Mouse (Mus musculus): ENCODE data around the gene Pi16. TPM values are rescaled to one million over a fixed set of nuclear protein-coding genes. Genes with fewer than 3 reads are reported as not detected.

Pi16 gene
- polyA plus RNA-seq, 1 experiment from 2014 or later = 1.8 TPM

GRCm38 (mm10) chr17:29370984-29371723 lies 53.7 kb downstream of the Pi16 start:
- Histone ChIP-seq H3K9me3 (no peaks in the 10 kb centered on the region), H3K27ac (replicated peaks) (no peak overlapping the region), H3K36me3 (no peaks in the 10 kb centered on the region), H3K4me3 (no peak overlapping the region), H3K4me2 (no peak overlapping the region), H3K27me3 (no peaks in the 10 kb centered on the region), H3K9ac (0 out of 2 replicates have a peak overlapping the region, but pooled peaks have one; percentile 0), H3K4me1 (replicated peaks) (no peaks in the 10 kb centered on the region; the same call in 1 of the 2 replicates)
- WGBS = 7% methylated on average over 5 of the region's 5 CpGs
- ATAC-seq (ENCODE audit: low read depth) = peak; percentile 76

DNA sequence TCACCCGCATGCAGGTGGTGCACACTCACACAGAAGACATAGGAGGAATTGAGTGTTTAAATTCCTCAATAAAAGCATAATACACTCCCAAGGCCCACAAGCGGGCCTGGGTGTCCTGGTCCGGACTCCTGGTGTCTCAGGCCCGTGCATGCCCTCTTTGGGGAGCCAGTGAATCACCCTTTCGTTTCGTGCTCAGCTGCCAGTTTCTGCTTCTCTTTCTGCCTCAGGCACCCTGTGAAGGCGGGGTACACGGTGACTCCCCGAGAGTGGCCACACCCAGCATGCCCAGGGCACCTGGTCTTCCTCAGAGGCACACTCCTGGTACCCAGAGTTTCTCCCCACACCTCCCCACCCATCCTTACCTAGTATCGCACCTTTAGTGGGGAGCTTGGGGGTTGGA lies 58.4 kb downstream of the Pi16 start:
- no peaks in the 10 kb centered on the region for H3K27me3 ChIP-seq
- no peak for ATAC-seq (ENCODE audit: low read depth)
- no peak overlapping the region for H3K9ac ChIP-seq
- no peak overlapping the region for H3K4me2 ChIP-seq
- H3K9me3 ChIP-seq = no peaks in the 10 kb centered on the region
- H3K36me3 ChIP-seq = no peaks in the 10 kb centered on the region
- 78% methylated on average over 10 of the region's 10 CpGs for WGBS
- no peak overlapping the region for H3K27ac ChIP-seq (replicated peaks)
- no peaks in the 10 kb centered on the region for H3K4me1 ChIP-seq (replicated peaks)
- no peak overlapping the region for H3K4me3 ChIP-seq

DNA sequence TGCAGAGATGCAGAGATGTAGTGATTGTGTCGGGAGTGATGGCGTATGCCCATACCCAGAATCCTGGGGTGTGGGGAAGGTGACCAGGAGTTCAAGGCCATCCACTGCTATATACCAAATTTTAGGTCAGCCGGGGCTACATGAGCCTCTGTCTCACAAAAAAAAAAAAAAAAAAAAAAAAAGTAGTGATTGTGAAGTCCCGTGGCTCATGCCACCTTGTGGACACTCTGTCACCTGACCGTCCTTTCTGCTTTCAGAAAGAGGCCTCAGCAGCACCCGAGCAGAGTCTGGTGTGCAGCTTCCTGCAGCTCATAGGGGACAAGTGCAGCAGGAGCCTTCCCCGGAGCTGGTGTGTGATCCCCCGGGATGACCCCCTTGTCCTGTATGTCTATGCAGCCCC lies 60.6 kb downstream of the Pi16 start:
- Histone ChIP-seq H3K9ac (no peak overlapping the region), H3K9me3 (no peaks in the 10 kb centered on the region), H3K4me3 (no peak overlapping the region), H3K4me1 (replicated peaks) (no peaks in the 10 kb centered on the region; the same call in 1 of the 2 replicates), H3K27ac (replicated peaks) (no peak overlapping the region), H3K27me3 (no peaks in the 10 kb centered on the region), H3K36me3 (no peaks in the 10 kb centered on the region), H3K4me2 (no peak overlapping the region)
- 73% methylated on average over 8 of the region's 8 CpGs for WGBS
- ATAC-seq (ENCODE audit: low read depth) = no peak

Other genes with a start within 250 kb of the Pi16 start
- 47.2 and 51.0 TPM in 2 replicates for gene Cdkn1a, start 226.7 kb upstream of the Pi16 start, polyA plus RNA-seq (2015; fragmentation: Nextera tagmentation; extraction: Ambion mirVana)
- 0.11 TPM in 1 of 2 replicates, not detected in the other for gene Rab44, start 203.5 kb upstream of the Pi16 start, polyA plus RNA-seq (2015; fragmentation: Nextera tagmentation; extraction: Ambion mirVana)
- 21.6 and 23.4 TPM in 2 replicates for gene Cpne5, start 79.5 kb upstream of the Pi16 start, polyA plus RNA-seq (2015; fragmentation: Nextera tagmentation; extraction: Ambion mirVana)
- gene Ppil1, start 53.5 kb upstream of the Pi16 start, polyA plus RNA-seq (2015; fragmentation: Nextera tagmentation; extraction: Ambion mirVana) = 100 and 110 TPM in 2 replicates
- gene BC004004, start 48.9 kb upstream of the Pi16 start, polyA plus RNA-seq (2015; fragmentation: Nextera tagmentation; extraction: Ambion mirVana) = 98.2 and 125 TPM in 2 replicates
- 467 and 490 TPM in 2 replicates for gene Mtch1, start 30.3 kb downstream of the Pi16 start, polyA plus RNA-seq (2015; fragmentation: Nextera tagmentation; extraction: Ambion mirVana)
- gene Fgd2, start 43.2 kb downstream of the Pi16 start, polyA plus RNA-seq (2015; fragmentation: Nextera tagmentation; extraction: Ambion mirVana) = 3.7 and 4.2 TPM in 2 replicates
- gene Pim1, start 173.1 kb downstream of the Pi16 start, polyA plus RNA-seq (2015; fragmentation: Nextera tagmentation; extraction: Ambion mirVana) = 12.4 and 14.4 TPM in 2 replicates
- not detected in 2 replicates for gene Gm17657, start 232.0 kb downstream of the Pi16 start, polyA plus RNA-seq (2015; fragmentation: Nextera tagmentation; extraction: Ambion mirVana)
- gene Tbc1d22b, start 232.1 kb downstream of the Pi16 start, polyA plus RNA-seq (2015; fragmentation: Nextera tagmentation; extraction: Ambion mirVana) = 24.4 and 24.7 TPM in 2 replicates
- 1.1 and 1.9 TPM in 2 replicates for gene Tmem217, start 234.7 kb downstream of the Pi16 start, polyA plus RNA-seq (2015; fragmentation: Nextera tagmentation; extraction: Ambion mirVana)